Mouse (Mus musculus): ENCODE results near the gene Ndufs7. TPM values are rescaled to one million over a fixed set of nuclear protein-coding genes. Genes with fewer than 3 reads are reported as not detected.
A peak's percentile ranks its signal among the peaks of the same experiment; 100 is the strongest.

Gene Ndufs7
- polyA plus RNA-seq, 1 experiment from 2014 or later = 274 TPM

GRCm38 (mm10) chr10:80276238-80276637 lies 27.3 kb downstream of the Ndufs7 start:
- H3K9me3 ChIP-seq (ENCODE audit: control insufficient read depth, low read length) = no peaks in the 10 kb centered on the region
- 85% methylated on average over 5 of the region's 5 CpGs for WGBS
- DNase-seq = no peak
- no peak overlapping the region for H3K9ac ChIP-seq (replicated peaks; ENCODE audit: low read length)
- no peak overlapping the region for H3K27ac ChIP-seq (replicated peaks; ENCODE audit: low read depth, low read length)
- H3K36me3 ChIP-seq (ENCODE audit: control insufficient read depth, insufficient read depth, low read length) = peaks cover 81% of the 10 kb centered on the region
- no peak overlapping the region for H3K4me3 ChIP-seq (replicated peaks; ENCODE audit: low read depth, low read length)
- no peak overlapping the region for H3K4me2 ChIP-seq (ENCODE audit: low read length)
- H3K4me1 ChIP-seq (ENCODE audit: control insufficient read depth, insufficient read depth, low read length) = no peaks in the 10 kb centered on the region
- no peaks in the 10 kb centered on the region for H3K27me3 ChIP-seq (ENCODE audit: control insufficient read depth, insufficient read depth, low read length)
- no peak for ATAC-seq (ENCODE audit: low FRiP score, low TSS enrichment)

- Histone ChIP-seq H3K4me2 (ENCODE audit: low read length) (no peak overlapping the region), H3K27me3 (ENCODE audit: control insufficient read depth, insufficient read depth, low read length) (no peaks in the 10 kb centered on the region), H3K9me3 (ENCODE audit: control insufficient read depth, low read length) (no peaks in the 10 kb centered on the region), H3K36me3 (ENCODE audit: control insufficient read depth, insufficient read depth, low read length) (peaks cover 91% of the 10 kb centered on the region), H3K4me3 (replicated peaks; ENCODE audit: low read depth, low read length) (no peak overlapping the region), H3K9ac (replicated peaks; ENCODE audit: low read length) (no peak overlapping the region), H3K27ac (replicated peaks; ENCODE audit: low read depth, low read length) (no peak overlapping the region), H3K4me1 (ENCODE audit: control insufficient read depth, insufficient read depth, low read length) (no peaks in the 10 kb centered on the region)
- 95% methylated on average over 9 of the region's 9 CpGs for WGBS
- DNase-seq = no peak
- ATAC-seq (ENCODE audit: low FRiP score, low TSS enrichment) = no peak
Observed at GRCm38 (mm10) chr10:80278390-80278789, 29.5 kb downstream of the Ndufs7 start.

- Histone ChIP-seq H3K9ac (replicated peaks; ENCODE audit: low read length) (no peak overlapping the region), H3K36me3 (ENCODE audit: control insufficient read depth, insufficient read depth, low read length) (peaks cover 94% of the 10 kb centered on the region), H3K4me2 (ENCODE audit: low read length) (no peak overlapping the region), H3K27me3 (ENCODE audit: control insufficient read depth, insufficient read depth, low read length) (no peaks in the 10 kb centered on the region), H3K4me1 (ENCODE audit: control insufficient read depth, insufficient read depth, low read length) (no peaks in the 10 kb centered on the region), H3K4me3 (replicated peaks; ENCODE audit: low read depth, low read length) (no peak overlapping the region), H3K27ac (replicated peaks; ENCODE audit: low read depth, low read length) (no peak overlapping the region), H3K9me3 (ENCODE audit: control insufficient read depth, low read length) (no peaks in the 10 kb centered on the region)
- WGBS = 94% methylated on average over 12 of the region's 12 CpGs
- DNase-seq = no peak
- no peak for ATAC-seq (ENCODE audit: low FRiP score, low TSS enrichment)
Observed at GRCm38 (mm10) chr10:80279273-80279672, 30.4 kb downstream of the Ndufs7 start.

GRCm38 (mm10) chr10:80281304-80281703 lies 32.4 kb downstream of the Ndufs7 start:
- WGBS = 80% methylated on average over 7 of the region's 7 CpGs
- H3K36me3 ChIP-seq (ENCODE audit: control insufficient read depth, insufficient read depth, low read length) = peaks cover 96% of the 10 kb centered on the region
- ATAC-seq (ENCODE audit: low FRiP score, low TSS enrichment) (no peak), DNase-seq (no peak)
- no peaks in the 10 kb centered on the region for H3K9me3 ChIP-seq (ENCODE audit: control insufficient read depth, low read length)
- no peak overlapping the region for H3K4me2 ChIP-seq (ENCODE audit: low read length)
- H3K4me3 ChIP-seq (replicated peaks; ENCODE audit: low read depth, low read length) = no peak overlapping the region
- no peaks in the 10 kb centered on the region for H3K27me3 ChIP-seq (ENCODE audit: control insufficient read depth, insufficient read depth, low read length)
- no peaks in the 10 kb centered on the region for H3K4me1 ChIP-seq (ENCODE audit: control insufficient read depth, insufficient read depth, low read length)
- no peak overlapping the region; the same call in 1 of the 2 replicates for H3K9ac ChIP-seq (replicated peaks; ENCODE audit: low read length)
- H3K27ac ChIP-seq (replicated peaks; ENCODE audit: low read depth, low read length) = no peak overlapping the region

- H3K9ac ChIP-seq (replicated peaks; ENCODE audit: low read length) = no peak overlapping the region; the same call in 1 of the 2 replicates
- DNase-seq (peak; percentile 39), ATAC-seq (ENCODE audit: low FRiP score, low TSS enrichment) (peak; percentile 13; the same call in 1 of the 2 replicates)
- H3K9me3 ChIP-seq (ENCODE audit: control insufficient read depth, low read length) = no peaks in the 10 kb centered on the region
- H3K4me1 ChIP-seq (ENCODE audit: control insufficient read depth, insufficient read depth, low read length) = no peaks in the 10 kb centered on the region
- 57% methylated on average over 8 of the region's 8 CpGs for WGBS
- peaks cover 96% of the 10 kb centered on the region for H3K36me3 ChIP-seq (ENCODE audit: control insufficient read depth, insufficient read depth, low read length)
- H3K27ac ChIP-seq (replicated peaks; ENCODE audit: low read depth, low read length) = no peak overlapping the region
- no peak overlapping the region for H3K4me2 ChIP-seq (ENCODE audit: low read length)
- no peak overlapping the region for H3K4me3 ChIP-seq (replicated peaks; ENCODE audit: low read depth, low read length)
- no peaks in the 10 kb centered on the region for H3K27me3 ChIP-seq (ENCODE audit: control insufficient read depth, insufficient read depth, low read length)
Observed at GRCm38 (mm10) chr10:80281921-80282371, 33.0 kb downstream of the Ndufs7 start.

- Histone ChIP-seq H3K4me1 (ENCODE audit: control insufficient read depth, insufficient read depth, low read length) (no peaks in the 10 kb centered on the region), H3K9ac (replicated peaks; ENCODE audit: low read length) (no peak overlapping the region; the same call in 1 of the 2 replicates), H3K4me2 (ENCODE audit: low read length) (no peak overlapping the region), H3K27me3 (ENCODE audit: control insufficient read depth, insufficient read depth, low read length) (no peaks in the 10 kb centered on the region), H3K4me3 (replicated peaks; ENCODE audit: low read depth, low read length) (no peak overlapping the region), H3K9me3 (ENCODE audit: control insufficient read depth, low read length) (no peaks in the 10 kb centered on the region), H3K36me3 (ENCODE audit: control insufficient read depth, insufficient read depth, low read length) (peaks cover 96% of the 10 kb centered on the region), H3K27ac (replicated peaks; ENCODE audit: low read depth, low read length) (no peak overlapping the region)
- 90% methylated on average over 20 of the region's 20 CpGs for WGBS
- DNase-seq (no peak), ATAC-seq (ENCODE audit: low FRiP score, low TSS enrichment) (no peak)
Observed at GRCm38 (mm10) chr10:80282481-80283441, 33.8 kb downstream of the Ndufs7 start.

GRCm38 (mm10) chr10:80285222-80286070 lies 36.5 kb downstream of the Ndufs7 start:
- Histone ChIP-seq H3K9me3 (ENCODE audit: control insufficient read depth, low read length) (no peaks in the 10 kb centered on the region), H3K36me3 (ENCODE audit: control insufficient read depth, insufficient read depth, low read length) (peaks cover 84% of the 10 kb centered on the region), H3K27ac (replicated peaks; ENCODE audit: low read depth, low read length) (no peak overlapping the region), H3K4me3 (replicated peaks; ENCODE audit: low read depth, low read length) (no peak overlapping the region), H3K4me1 (ENCODE audit: control insufficient read depth, insufficient read depth, low read length) (no peaks in the 10 kb centered on the region), H3K27me3 (ENCODE audit: control insufficient read depth, insufficient read depth, low read length) (no peaks in the 10 kb centered on the region), H3K9ac (replicated peaks; ENCODE audit: low read length) (no peak overlapping the region), H3K4me2 (ENCODE audit: low read length) (no peak overlapping the region)
- 74% methylated on average over 15 of the region's 15 CpGs for WGBS
- ATAC-seq (ENCODE audit: low FRiP score, low TSS enrichment) (no peak), DNase-seq (no peak)

- no peaks in the 10 kb centered on the region for H3K27me3 ChIP-seq (ENCODE audit: control insufficient read depth, insufficient read depth, low read length)
- no peaks in the 10 kb centered on the region for H3K9me3 ChIP-seq (ENCODE audit: control insufficient read depth, low read length)
- no peak overlapping the region for H3K9ac ChIP-seq (replicated peaks; ENCODE audit: low read length)
- DNase-seq (no peak), ATAC-seq (ENCODE audit: low FRiP score, low TSS enrichment) (no peak)
- H3K4me1 ChIP-seq (ENCODE audit: control insufficient read depth, insufficient read depth, low read length) = peaks cover 4% of the 10 kb centered on the region
- 96% methylated on average over 12 of the region's 12 CpGs for WGBS
- H3K4me3 ChIP-seq (replicated peaks; ENCODE audit: low read depth, low read length) = no peak overlapping the region
- no peak overlapping the region for H3K27ac ChIP-seq (replicated peaks; ENCODE audit: low read depth, low read length)
- no peak overlapping the region for H3K4me2 ChIP-seq (ENCODE audit: low read length)
- H3K36me3 ChIP-seq (ENCODE audit: control insufficient read depth, insufficient read depth, low read length) = peaks cover 59% of the 10 kb centered on the region
Observed at GRCm38 (mm10) chr10:80288097-80288496, 39.2 kb downstream of the Ndufs7 start.
